Mouse (Mus musculus) stomach, postnatal 0 days (tissue): Measurements from ENCODE around the gene Vav2. TPM values are rescaled to one million over a fixed set of nuclear protein-coding genes. Genes with fewer than 3 reads are reported as not detected.

Source experiments
- ATAC-seq: fragments of 200-750 bp; cut with Nextera tagmentation; 2 replicates; pipeline ENCODE4 v1.8.0; 2017; ENCODE audit not compliant: low FRiP score, low TSS enrichment
- DNase-seq: peaks from one replicate; pipeline ENCODE4 v3.0.0-alpha.2; 2016; ENCODE audit warnings: low spot score
- H3K27ac ChIP-seq: fragments of 300-500 bp; sonication (generic); replicated peaks from 2 replicates; pipeline ENCODE4 v1.5.1; 2014; ENCODE audit warnings: mild to moderate bottlenecking, control low read depth
- H3K27me3 ChIP-seq: fragments of 300-500 bp; sonication (generic); 2 replicates; pipeline ENCODE4 v1.6.1; 2014; ENCODE audit warnings: low read length; ENCODE audit not compliant: control insufficient read depth, insufficient read depth
- H3K36me3 ChIP-seq: fragments of 300-500 bp; sonication (generic); 2 replicates; pipeline ENCODE4 v1.6.1; 2014; ENCODE audit warnings: low read length, mixed read lengths; ENCODE audit not compliant: control insufficient read depth, insufficient read depth
- H3K4me1 ChIP-seq: fragments of 300-500 bp; sonication (generic); replicated peaks from 2 replicates; pipeline ENCODE4 v1.6.1; 2014; ENCODE audit warnings: antibody characterized with exemption; ENCODE audit not compliant: control insufficient read depth, insufficient read depth
- H3K4me2 ChIP-seq: fragments of 300-500 bp; sonication (generic); replicated peaks from 2 replicates; pipeline ENCODE4 v1.6.1; 2014; ENCODE audit warnings: low read depth, mild to moderate bottlenecking, control low read depth, moderate library complexity
- H3K4me3 ChIP-seq: fragments of 300-500 bp; sonication (generic); 2 replicates; pipeline ENCODE4 v1.5.1; 2014; ENCODE audit warnings: low read depth, low read length, control low read depth
- H3K9ac ChIP-seq: fragments of 300-500 bp; sonication (generic); 2 replicates; pipeline ENCODE4 v1.6.1; 2014; ENCODE audit warnings: mild to moderate bottlenecking, low read length, control low read depth, mixed read lengths
- H3K9me3 ChIP-seq: fragments of 300-500 bp; sonication (generic); 2 replicates; pipeline ENCODE4 v1.6.1; 2016; ENCODE audit warnings: low read length; ENCODE audit not compliant: control insufficient read depth
- CTCF ChIP-seq: IDR thresholded peaks from 2 replicates; pipeline ENCODE4 v1.5.1; 2016; ENCODE audit warnings: antibody characterized with exemption, low read depth, mild to moderate bottlenecking, moderate library complexity
- EP300 ChIP-seq: optimal IDR thresholded peaks from 2 replicates; pipeline ENCODE3; 2016; ENCODE audit warnings: antibody characterized with exemption
- WGBS: fragments of 180-500 bp; shearing (Covaris S2); extraction: QIAGEN DNeasy Blood & Tissue Kit; methylation state at CpG from one replicate; pipeline ENCODE4 v1.1.7; 2014; 5-methylcytosine and 5-hydroxymethylcytosine counted together
- polyA plus RNA-seq: library from polyadenylated mRNA; unstranded; fragments of >200 nt; fragmentation: Nextera tagmentation; extraction: Ambion mirVana; gene quantifications from 2 replicates; pipeline ENCODE4 v1.2.1, GENCODE M21; 2015

The Vav2 gene
- polyA plus RNA-seq, 1 experiment from 2014 or later: 2.7 TPM

- WGBS: 33% methylated on average over 2 of the region's 2 CpGs
- no peaks in the 10 kb centered on the region for H3K9me3 ChIP-seq
- H3K36me3 ChIP-seq: no peaks in the 10 kb centered on the region
- no peak overlapping the region for H3K4me3 ChIP-seq
- peaks cover 6% of the 10 kb centered on the region; the same call in 1 of the 2 replicates for H3K4me1 ChIP-seq
- ATAC-seq (no peak), DNase-seq (no peak)
- no peak overlapping the region for H3K27ac ChIP-seq
- H3K27me3 ChIP-seq: no peaks in the 10 kb centered on the region
- no peak for TF ChIP-seq EP300
- TF ChIP-seq CTCF: no peak
- no peak overlapping the region for H3K4me2 ChIP-seq
- H3K9ac ChIP-seq: no peak overlapping the region
These were observed 102.1 kb downstream of the Vav2 start for GRCm38 (mm10) chr2:27324690-27325089.

- Histone ChIP-seq H3K9me3 (no peaks in the 10 kb centered on the region), H3K9ac (no peak overlapping the region), H3K36me3 (no peaks in the 10 kb centered on the region), H3K4me3 (no peak overlapping the region), H3K27ac (no peak overlapping the region), H3K4me1 (no peaks in the 10 kb centered on the region), H3K27me3 (no peaks in the 10 kb centered on the region), H3K4me2 (no peak overlapping the region)
- DNase-seq (no peak), ATAC-seq (no peak)
- 51% methylated on average over 6 of the region's 6 CpGs for WGBS
- no peak for TF ChIP-seq CTCF
- no peak for TF ChIP-seq EP300
These were observed 105.4 kb downstream of the Vav2 start for GRCm38 (mm10) chr2:27321431-27321875.

DNA sequence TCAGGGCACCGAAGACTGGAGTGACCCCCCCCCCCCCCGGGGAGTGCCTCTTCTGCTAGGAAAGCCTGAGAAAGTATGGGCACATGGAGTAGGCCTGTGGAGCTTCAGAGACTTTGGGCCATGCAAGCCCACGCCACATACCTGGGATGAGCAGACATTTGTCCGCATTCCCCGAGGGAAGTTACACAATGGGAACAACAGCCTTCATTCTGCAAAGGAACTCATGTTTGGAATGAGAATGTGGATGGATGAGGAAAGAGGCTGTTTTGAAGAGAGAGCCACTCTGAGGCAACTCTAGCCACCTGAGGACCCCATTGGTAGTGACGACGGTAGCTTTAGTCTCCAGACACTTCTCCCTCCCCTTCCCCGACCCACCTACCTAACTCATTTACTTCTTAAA lies 106.0 kb downstream of the Vav2 start:
- Histone ChIP-seq H3K27ac (no peak overlapping the region), H3K36me3 (no peaks in the 10 kb centered on the region), H3K27me3 (no peaks in the 10 kb centered on the region), H3K9ac (no peak overlapping the region), H3K9me3 (no peaks in the 10 kb centered on the region), H3K4me3 (no peak overlapping the region), H3K4me1 (no peaks in the 10 kb centered on the region), H3K4me2 (no peak overlapping the region)
- WGBS: 74% methylated on average over 8 of the region's 8 CpGs
- DNase-seq: no peak
- ATAC-seq: no peak
- TF ChIP-seq CTCF: no peak

DNA sequence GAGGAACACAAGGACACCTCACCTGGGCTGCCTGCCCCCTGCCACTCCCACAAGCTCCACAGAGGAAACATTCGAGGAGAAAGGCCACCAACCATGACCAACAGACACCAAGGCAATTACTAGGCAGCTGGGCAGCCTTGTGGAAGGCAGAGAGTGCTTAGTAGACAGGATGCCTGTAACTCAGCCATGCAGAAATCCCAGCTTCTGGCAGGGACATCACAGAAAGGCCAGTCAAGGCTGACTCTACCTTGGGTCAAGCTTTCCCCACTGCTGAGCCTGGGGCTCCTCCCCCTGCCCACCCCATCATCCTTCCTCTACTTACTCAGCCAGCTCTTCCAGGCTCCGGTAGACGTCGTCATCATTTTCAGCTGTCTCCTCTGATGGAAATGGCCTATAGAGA lies 108.2 kb downstream of the Vav2 start:
- WGBS: 76% methylated on average over 4 of the region's 4 CpGs
- Histone ChIP-seq H3K36me3 (no peaks in the 10 kb centered on the region), H3K4me1 (no peaks in the 10 kb centered on the region), H3K9ac (no peak overlapping the region), H3K4me2 (no peak overlapping the region), H3K27ac (no peak overlapping the region), H3K4me3 (no peak overlapping the region), H3K9me3 (no peaks in the 10 kb centered on the region), H3K27me3 (no peaks in the 10 kb centered on the region)
- TF ChIP-seq EP300: no peak
- DNase-seq (no peak), ATAC-seq (no peak)

DNA sequence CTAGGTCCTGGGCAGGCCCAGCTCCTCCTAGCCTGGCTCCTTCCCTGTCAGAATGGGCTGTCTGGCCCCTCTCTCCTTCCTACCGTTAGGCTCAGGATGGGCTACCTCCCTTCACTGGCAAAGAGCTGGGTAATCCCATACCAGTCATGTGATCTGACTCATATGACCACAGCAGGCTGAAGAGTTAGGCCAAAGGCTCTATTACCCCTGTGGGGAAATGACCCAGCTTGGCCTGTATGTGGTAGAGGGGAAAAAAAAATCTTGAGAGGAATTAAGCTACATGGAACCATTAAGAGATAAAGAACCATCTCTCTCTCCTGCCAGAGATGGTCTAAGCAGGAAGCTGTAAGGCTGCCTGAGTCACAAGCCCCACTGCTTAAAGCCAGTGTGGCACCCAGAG lies 108.6 kb downstream of the Vav2 start:
- Histone ChIP-seq H3K4me1 (no peaks in the 10 kb centered on the region), H3K36me3 (no peaks in the 10 kb centered on the region), H3K27me3 (no peaks in the 10 kb centered on the region), H3K27ac (no peak overlapping the region), H3K4me2 (no peak overlapping the region), H3K4me3 (no peak overlapping the region), H3K9me3 (no peaks in the 10 kb centered on the region), H3K9ac (no peak overlapping the region)
- no peak for DNase-seq
- TF ChIP-seq EP300: no peak
- WGBS: 33% methylated on average over 1 of the region's 1 CpGs
- no peak for ATAC-seq

DNA sequence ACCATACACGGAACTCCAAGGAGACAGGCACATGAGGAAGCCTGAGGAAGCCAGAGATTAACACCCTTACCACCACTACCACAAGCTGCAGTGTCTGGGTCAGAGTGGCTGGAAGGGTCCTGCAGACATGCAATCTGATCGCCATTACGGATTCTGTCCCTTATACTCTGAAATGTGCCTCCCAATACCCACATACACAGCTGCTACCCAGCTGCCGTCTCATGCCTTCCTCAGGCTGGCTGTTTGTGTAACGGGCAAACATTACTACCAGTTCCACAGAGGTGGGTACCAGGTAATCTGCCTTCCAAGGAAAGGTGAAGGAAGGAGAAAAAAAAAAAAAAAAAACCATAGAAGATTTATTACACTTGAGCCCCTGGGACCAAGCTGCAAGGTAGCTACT lies 110.7 kb downstream of the Vav2 start:
- H3K4me3 ChIP-seq: no peak overlapping the region
- H3K27ac ChIP-seq: no peak overlapping the region
- ATAC-seq: no peak
- H3K36me3 ChIP-seq: no peaks in the 10 kb centered on the region
- TF ChIP-seq EP300: no peak
- no peak for TF ChIP-seq CTCF
- H3K9ac ChIP-seq: no peak overlapping the region
- WGBS: 87% methylated on average over 5 of the region's 5 CpGs
- H3K4me1 ChIP-seq: no peaks in the 10 kb centered on the region
- no peaks in the 10 kb centered on the region for H3K27me3 ChIP-seq
- no peak overlapping the region for H3K4me2 ChIP-seq
- H3K9me3 ChIP-seq: no peaks in the 10 kb centered on the region
- no peak for DNase-seq
